Mouse (Mus musculus) hindbrain, embryonic 12.5 days (tissue): ENCODE results near the gene Gprasp1. TPM values are rescaled to one million over a fixed set of nuclear protein-coding genes. Genes with fewer than 3 reads are reported as not detected.
A peak's percentile ranks its signal among the peaks of the same experiment; 100 is the strongest.
"Not testable (repeated sequence)": the region's sequence is repeated elsewhere in the genome, so short reads cannot be mapped to it uniquely, and the experiment has no call there.

ENCODE experiments used
- ATAC-seq: fragments of 200-750 bp; cut with Nextera tagmentation; 2 replicates; pipeline ENCODE4 v1.8.0; 2017; ENCODE audit warnings: moderate TSS enrichment; ENCODE audit not compliant: low FRiP score
- H3K27ac ChIP-seq: fragments of 300-500 bp; sonication (generic); 2 replicates; pipeline ENCODE4 v1.5.1; 2016; ENCODE audit warnings: mild to moderate bottlenecking
- H3K27me3 ChIP-seq: fragments of 300-500 bp; sonication (generic); 2 replicates; pipeline ENCODE4 v1.6.1; 2016; ENCODE audit warnings: mild to moderate bottlenecking
- H3K36me3 ChIP-seq: fragments of 300-500 bp; sonication (generic); 2 replicates; pipeline ENCODE4 v1.6.1; 2016; ENCODE audit warnings: mild to moderate bottlenecking
- H3K4me1 ChIP-seq: fragments of 300-500 bp; sonication (generic); 2 replicates; pipeline ENCODE4 v1.6.1; 2016
- H3K4me2 ChIP-seq: fragments of 300-500 bp; sonication (generic); replicated peaks from 2 replicates; pipeline ENCODE4 v1.6.1; 2016; ENCODE audit warnings: mild to moderate bottlenecking
- H3K4me3 ChIP-seq: fragments of 300-500 bp; sonication (generic); 2 replicates; pipeline ENCODE4 v1.5.1; 2016; ENCODE audit warnings: mild to moderate bottlenecking
- H3K9ac ChIP-seq: fragments of 300-500 bp; sonication (generic); 2 replicates; pipeline ENCODE4 v1.6.1; 2016; ENCODE audit warnings: mild to moderate bottlenecking, moderate library complexity
- H3K9me3 ChIP-seq: fragments of 300-500 bp; sonication (generic); replicated peaks from 2 replicates; pipeline ENCODE4 v1.6.1; 2016; ENCODE audit warnings: mild to moderate bottlenecking
- WGBS: fragments of 180-500 bp; shearing (Covaris S2); methylation state at CpG from one replicate; pipeline ENCODE4 v1.1.7; 2016; 5-methylcytosine and 5-hydroxymethylcytosine counted together
- polyA plus RNA-seq: library from polyadenylated mRNA; unstranded; fragments of >200 nt; fragmentation: Nextera tagmentation; extraction: Ambion mirVana; gene quantifications from 2 replicates; pipeline ENCODE4 v1.2.1, GENCODE M21; 2016

Gprasp1 gene
- polyA plus RNA-seq = 123 and 132 TPM in 2 replicates

- Histone ChIP-seq H3K36me3 (no peaks in the 10 kb centered on the region), H3K27ac (peak within 1 kb of the TSS; percentile 80), H3K27me3 (no peaks in the 10 kb centered on the region), H3K9ac (peak within 1 kb of the TSS; percentile 65), H3K4me3 (peak within 1 kb of the TSS; percentile 58), H3K4me2 (peak within 1 kb of the TSS; percentile 54), H3K4me1 (peaks cover 6% of the 10 kb centered on the region; the same call in 1 of the 2 replicates), H3K9me3 (no peaks in the 10 kb centered on the region)
- 21% methylated on average over 48 of the region's 48 CpGs for WGBS
- ATAC-seq = peak; percentile 98
Observed at GRCm38 (mm10) chrX:135742304-135743055, at the start of gene Gprasp1, which contains the start of gene Armcx5. Gene Gprasp1 (plus strand): TSS chrX:135742733. Gene Armcx5 (plus strand): TSS chrX:135742733.

GRCm38 (mm10) chrX:135693633-135694032 is 48.9 kb upstream of the Gprasp1 start, which contains the start of gene Tcp11x2:
Gene Tcp11x2 (minus strand): TSS chrX:135693790.
- H3K36me3 ChIP-seq = no peaks in the 10 kb centered on the region
- H3K9ac ChIP-seq = no peak within 1 kb of the TSS
- H3K4me2 ChIP-seq = no peak within 1 kb of the TSS
- H3K27ac ChIP-seq = no peak within 1 kb of the TSS
- H3K4me3 ChIP-seq = no peak within 1 kb of the TSS
- H3K4me1 ChIP-seq = no peaks in the 10 kb centered on the region
- no peak for ATAC-seq
- H3K27me3 ChIP-seq = peaks cover 3% of the 10 kb centered on the region; the same call in 1 of the 2 replicates
- 61% methylated on average over 1 of the region's 1 CpGs for WGBS
- no peaks in the 10 kb centered on the region for H3K9me3 ChIP-seq

- ATAC-seq = no peak
- 0 out of 2 replicates have a peak, but pooled peaks cover 2% of the 10 kb centered on the region for H3K27me3 ChIP-seq
Observed at GRCm38 (mm10) chrX:135703111-135703510, 39.4 kb upstream of the Gprasp1 start.

GRCm38 (mm10) chrX:135704349-135704748 is 38.2 kb upstream of the Gprasp1 start:
- Histone ChIP-seq H3K9ac (no peak overlapping the region), H3K27ac (no peak overlapping the region), H3K4me3 (no peak overlapping the region), H3K4me2 (no peak overlapping the region), H3K4me1 (no peaks in the 10 kb centered on the region), H3K36me3 (no peaks in the 10 kb centered on the region), H3K27me3 (0 out of 2 replicates have a peak, but pooled peaks cover 2% of the 10 kb centered on the region), H3K9me3 (no peaks in the 10 kb centered on the region)
- ATAC-seq = no peak
- WGBS = 48% methylated on average over 2 of the region's 2 CpGs

More at GRCm38 (mm10) chrX:135703111-135703510, 39.4 kb upstream of the Gprasp1 start:
- WGBS = 90% methylated on average over 1 of the region's 1 CpGs
- no peak overlapping the region for H3K4me2 ChIP-seq
- no peak overlapping the region for H3K27ac ChIP-seq
- no peaks in the 10 kb centered on the region for H3K9me3 ChIP-seq
- H3K4me3 ChIP-seq = no peak overlapping the region
- H3K36me3 ChIP-seq = no peaks in the 10 kb centered on the region
- H3K9ac ChIP-seq = no peak overlapping the region
- H3K4me1 ChIP-seq = no peaks in the 10 kb centered on the region

- no peak for ATAC-seq
- no peaks in the 10 kb centered on the region for H3K4me1 ChIP-seq
- H3K27me3 ChIP-seq = no peaks in the 10 kb centered on the region; the same call in 1 of the 2 replicates
- 81% methylated on average over 2 of the region's 2 CpGs for WGBS
- H3K9ac ChIP-seq = no peak overlapping the region
- no peak overlapping the region for H3K4me3 ChIP-seq
- H3K9me3 ChIP-seq = no peaks in the 10 kb centered on the region
- H3K36me3 ChIP-seq = no peaks in the 10 kb centered on the region
- H3K4me2 ChIP-seq = no peak overlapping the region
- H3K27ac ChIP-seq = no peak overlapping the region
Observed at GRCm38 (mm10) chrX:135712845-135713244, 29.7 kb upstream of the Gprasp1 start.

- ATAC-seq = no peak
- H3K27ac ChIP-seq = no peak within 1 kb of the TSS
- H3K4me1 ChIP-seq = no peaks in the 10 kb centered on the region
- 81% methylated on average over 10 of the region's 10 CpGs for WGBS
- H3K9ac ChIP-seq = no peak within 1 kb of the TSS
- H3K27me3 ChIP-seq = peaks cover 8% of the 10 kb centered on the region
- no peak within 1 kb of the TSS for H3K4me2 ChIP-seq
- no peaks in the 10 kb centered on the region for H3K9me3 ChIP-seq
- no peaks in the 10 kb centered on the region for H3K36me3 ChIP-seq
- H3K4me3 ChIP-seq = no peak within 1 kb of the TSS
Observed at GRCm38 (mm10) chrX:135725161-135725560, 17.4 kb upstream of the Gprasp1 start, which contains the start of gene Tmsb15a. Gene Tmsb15a (minus strand): TSS chrX:135725261.

- no peak for ATAC-seq
Observed at GRCm38 (mm10) chrX:135738730-135739520, 3.6 kb upstream of the Gprasp1 start.

GRCm38 (mm10) chrX:135743056-135743355 is 473 bp downstream of the Gprasp1 start:
- H3K36me3 ChIP-seq = no peaks in the 10 kb centered on the region
- H3K27me3 ChIP-seq = no peaks in the 10 kb centered on the region
- 22% methylated on average over 7 of the region's 7 CpGs for WGBS
- peak overlapping the region; percentile 58 for H3K4me3 ChIP-seq
- H3K9me3 ChIP-seq = no peaks in the 10 kb centered on the region
- H3K4me1 ChIP-seq = peaks cover 6% of the 10 kb centered on the region; the same call in 1 of the 2 replicates
- peak overlapping the region; percentile 80; the same call in 1 of the 2 replicates for H3K27ac ChIP-seq
- no peak; the same call in 1 of the 2 replicates for ATAC-seq
- H3K4me2 ChIP-seq = peak overlapping the region; percentile 54
- peak overlapping the region; percentile 65 for H3K9ac ChIP-seq

More at GRCm38 (mm10) chrX:135738730-135739520, 3.6 kb upstream of the Gprasp1 start:
- Histone ChIP-seq H3K4me2 (no peak overlapping the region), H3K27ac (no peak overlapping the region), H3K4me1 (peaks cover 6% of the 10 kb centered on the region; the same call in 1 of the 2 replicates), H3K9me3 (no peaks in the 10 kb centered on the region), H3K4me3 (no peak overlapping the region), H3K36me3 (no peaks in the 10 kb centered on the region), H3K27me3 (no peaks in the 10 kb centered on the region), H3K9ac (no peak overlapping the region)
- WGBS = 92% methylated on average over 2 of the region's 2 CpGs

GRCm38 (mm10) chrX:135745376-135745775 is 2.8 kb downstream of the Gprasp1 start:
- not testable (repeated sequence) for H3K27me3 ChIP-seq, H3K4me3 ChIP-seq, H3K9ac ChIP-seq, H3K4me1 ChIP-seq, H3K36me3 ChIP-seq, ATAC-seq, H3K9me3 ChIP-seq, H3K4me2 ChIP-seq, H3K27ac ChIP-seq
- WGBS = 98% methylated on average over 3 of the region's 3 CpGs

GRCm38 (mm10) chrX:135752832-135753231 is 10.3 kb downstream of the Gprasp1 start:
- Histone ChIP-seq H3K36me3 (0 out of 2 replicates have a peak, but pooled peaks cover 6% of the 10 kb centered on the region), H3K9me3 (no peaks in the 10 kb centered on the region), H3K4me2 (no peak overlapping the region), H3K4me3 (no peak overlapping the region), H3K27me3 (no peaks in the 10 kb centered on the region), H3K9ac (no peak overlapping the region), H3K27ac (no peak overlapping the region), H3K4me1 (no peaks in the 10 kb centered on the region)
- no peak for ATAC-seq
- 6% methylated on average over 2 of the region's 2 CpGs for WGBS

- Histone ChIP-seq H3K9me3 (no peaks in the 10 kb centered on the region), H3K4me3 (no peak overlapping the region), H3K36me3 (peaks cover 3% of the 10 kb centered on the region; the same call in 1 of the 2 replicates), H3K27ac (no peak overlapping the region), H3K27me3 (no peaks in the 10 kb centered on the region), H3K9ac (no peak overlapping the region), H3K4me1 (no peaks in the 10 kb centered on the region), H3K4me2 (no peak overlapping the region)
- ATAC-seq = no peak
Observed at GRCm38 (mm10) chrX:135761707-135762106, 19.2 kb downstream of the Gprasp1 start.

GRCm38 (mm10) chrX:135768043-135768548 is 25.6 kb downstream of the Gprasp1 start:
- no peaks in the 10 kb centered on the region for H3K9me3 ChIP-seq
- H3K4me1 ChIP-seq = no peaks in the 10 kb centered on the region
- WGBS = 81% methylated on average over 2 of the region's 3 CpGs
- H3K36me3 ChIP-seq = 0 out of 2 replicates have a peak, but pooled peaks cover 3% of the 10 kb centered on the region
- no peak overlapping the region for H3K9ac ChIP-seq
- H3K4me2 ChIP-seq = no peak overlapping the region
- H3K27me3 ChIP-seq = no peaks in the 10 kb centered on the region
- ATAC-seq = no peak
- no peak overlapping the region for H3K27ac ChIP-seq
- no peak overlapping the region for H3K4me3 ChIP-seq
